Mouse (Mus musculus) mouse trophoblast stem cell (cell line): Measurements from ENCODE around the gene Brca1.
"Not testable (repeated sequence)": the region's sequence is repeated elsewhere in the genome, so short reads cannot be mapped to it uniquely, and the experiment has no call there.

Experiments used
- in situ Hi-C, 2 experiments: fragments of 300-500 bp; cut with MseI, MboI; formaldehyde crosslinking; loops; 2 replicates in 1 of 2; 3 replicates in 1 of 2; pipeline ENCODE4 v1.15.1; 2025

Gene Brca1

GRCm38 (mm10) chr11:101551751-101552475 is at the start of gene Brca1, which contains the start of gene Nbr1:
Gene Brca1, minus strand, starts transcription at chr11:101551955.
Gene Nbr1, plus strand, starts transcription at chr11:101552149.
- in situ Hi-C loops = no loop called here

GRCm38 (mm10) chr11:101599156-101599555 is 47.4 kb upstream of the Brca1 start, which contains the start of gene Gm11634:
Gene Gm11634, minus strand, starts transcription at chr11:101599256.
- in situ Hi-C loops = no loop called here

- in situ Hi-C loops = no loop called here
These were observed 38.4 kb upstream of the Brca1 start for GRCm38 (mm10) chr11:101589989-101590624.

- in situ Hi-C loops = no loop called here
These were observed 37.7 kb upstream of the Brca1 start for GRCm38 (mm10) chr11:101589444-101589843.

- in situ Hi-C loops = no loop called here
These were observed 37.1 kb upstream of the Brca1 start for GRCm38 (mm10) chr11:101588868-101589267.

GRCm38 (mm10) chr11:101587676-101588075 is 35.9 kb upstream of the Brca1 start:
- in situ Hi-C loops = no loop called here

- in situ Hi-C loops = no loop called here
These were observed 34.0 kb upstream of the Brca1 start for GRCm38 (mm10) chr11:101585805-101586204.

GRCm38 (mm10) chr11:101585031-101585430 is 33.3 kb upstream of the Brca1 start:
- in situ Hi-C loops = not testable (repeated sequence)

- in situ Hi-C loops = no loop called here
These were observed 31.4 kb upstream of the Brca1 start for GRCm38 (mm10) chr11:101583205-101583604.

GRCm38 (mm10) chr11:101582054-101583035 is 30.6 kb upstream of the Brca1 start, which contains the start of gene Tmem106a:
Gene Tmem106a, plus strand, starts transcription at chr11:101582242.
- in situ Hi-C loops = no loop called here

GRCm38 (mm10) chr11:101581081-101581764 is 29.5 kb upstream of the Brca1 start:
- in situ Hi-C loops = no loop called here

GRCm38 (mm10) chr11:101576116-101576515 is 24.4 kb upstream of the Brca1 start:
- in situ Hi-C loops = no loop called here

GRCm38 (mm10) chr11:101568421-101568820 is 16.7 kb upstream of the Brca1 start:
- in situ Hi-C loops = no loop called here

GRCm38 (mm10) chr11:101562391-101562790 is 10.6 kb upstream of the Brca1 start:
- in situ Hi-C loops = no loop called here

- in situ Hi-C loops = no loop called here
These were observed 5.2 kb upstream of the Brca1 start for GRCm38 (mm10) chr11:101556954-101557353.

- in situ Hi-C loops = no loop called here
These were observed 4.8 kb upstream of the Brca1 start for GRCm38 (mm10) chr11:101556541-101556940.

GRCm38 (mm10) chr11:101553354-101553930 is 1.7 kb upstream of the Brca1 start:
- in situ Hi-C loops = no loop called here

GRCm38 (mm10) chr11:101552476-101553300 is 933 bp upstream of the Brca1 start:
- in situ Hi-C loops = no loop called here

- in situ Hi-C loops = no loop called here
These were observed 3.2 kb downstream of the Brca1 start for GRCm38 (mm10) chr11:101548526-101548925.

- in situ Hi-C loops = no loop called here
These were observed 7.6 kb downstream of the Brca1 start for GRCm38 (mm10) chr11:101544132-101544531.
